Mouse (Mus musculus) myocyte (in vitro differentiated cells): ENCODE measurements around the gene Pcgf6. TPM values are rescaled to one million over a fixed set of nuclear protein-coding genes. Genes with fewer than 3 reads are reported as not detected.

Experiments
- H3K27me3 ChIP-seq: one replicate; pipeline ENCODE4 v1.6.1; 2011; ENCODE audit not compliant: control insufficient read depth, insufficient read depth, insufficient read length
- H3K36me3 ChIP-seq: one replicate; pipeline ENCODE4 v1.6.1; 2011; ENCODE audit not compliant: control insufficient read depth, insufficient read depth
- H3K4me2 ChIP-seq: one replicate; pipeline ENCODE4 v1.6.1; 2011; ENCODE audit warnings: low read depth, control low read depth
- H3K4me3 ChIP-seq: one replicate; pipeline ENCODE4 v1.5.1; 2011; ENCODE audit warnings: mild to moderate bottlenecking, control low read depth, moderate library complexity
- H3K79me2 ChIP-seq: one replicate; pipeline ENCODE4 v1.6.1; 2011; ENCODE audit not compliant: control insufficient read depth, insufficient read depth
- H3ac ChIP-seq: one replicate; pipeline ENCODE4 v1.6.1; 2011; ENCODE audit not compliant: control insufficient read depth, insufficient read length
- CEBPB ChIP-seq: IDR thresholded peaks from 2 replicates; pipeline ENCODE4 v1.6.1; 2011; ENCODE audit warnings: mild to moderate bottlenecking, moderate library complexity; ENCODE audit not compliant: poor library complexity, insufficient read depth, severe bottlenecking
- E2F4 ChIP-seq: IDR thresholded peaks from one replicate; pipeline ENCODE4 v1.6.1; 2011; ENCODE audit warnings: mild to moderate bottlenecking, control low read depth, moderate library complexity; ENCODE audit not compliant: insufficient read depth
- MAX ChIP-seq: IDR thresholded peaks from one replicate; pipeline ENCODE4 v1.6.1; 2011; ENCODE audit warnings: low read depth, mild to moderate bottlenecking, control low read depth
- MYOD1 ChIP-seq, 3 experiments: IDR thresholded peaks; one replicate each; pipeline ENCODE4 v1.6.1; 2011; ENCODE audit warnings: control low read depth in 2 of 3, low read depth in 2 of 3, mild to moderate bottlenecking in 2 of 3, moderate library complexity in 1 of 3; ENCODE audit not compliant: insufficient read length in 2 of 3, control insufficient read depth in 1 of 3
- MYOG ChIP-seq, 3 experiments: IDR thresholded peaks; one replicate each; pipeline ENCODE4 v1.6.1; 2011; ENCODE audit warnings: control low read depth in 2 of 3, low read depth in 2 of 3, mild to moderate bottlenecking in 2 of 3; ENCODE audit not compliant: insufficient read length in 2 of 3, control insufficient read depth in 1 of 3, insufficient read depth in 1 of 3
- POLR2A ChIP-seq: IDR thresholded peaks from one replicate; pipeline ENCODE4 v1.6.1; 2011; ENCODE audit warnings: low read depth, mild to moderate bottlenecking, control low read depth, moderate library complexity; ENCODE audit not compliant: insufficient read length
- POLR2AphosphoS2 ChIP-seq: IDR thresholded peaks from one replicate; pipeline ENCODE4 v1.6.1; 2011; ENCODE audit warnings: low read depth, control low read depth; ENCODE audit not compliant: insufficient read length
- REST ChIP-seq: IDR thresholded peaks from one replicate; pipeline ENCODE4 v1.6.1; 2011; ENCODE audit warnings: mild to moderate bottlenecking, control low read depth, moderate library complexity; ENCODE audit not compliant: insufficient read depth, insufficient read length
- SRF ChIP-seq: IDR thresholded peaks from one replicate; pipeline ENCODE4 v1.6.1; 2011; ENCODE audit warnings: low read depth; ENCODE audit not compliant: control insufficient read depth, insufficient read length
- TCF12 ChIP-seq: IDR thresholded peaks from one replicate; pipeline ENCODE4 v1.6.1; 2011; ENCODE audit warnings: mild to moderate bottlenecking, control low read depth; ENCODE audit not compliant: poor library complexity, insufficient read depth, severe bottlenecking
- TCF3 ChIP-seq: IDR thresholded peaks from one replicate; pipeline ENCODE4 v1.6.1; 2011; ENCODE audit warnings: low read depth, control low read depth; ENCODE audit not compliant: insufficient read length
- USF1 ChIP-seq: IDR thresholded peaks from one replicate; pipeline ENCODE4 v1.6.1; 2011; ENCODE audit warnings: low read depth, mild to moderate bottlenecking, control low read depth, moderate library complexity
- polyA plus RNA-seq: library from polyadenylated mRNA; unstranded; fragments of >200 nt; fragmentation: generic; extraction: Trizol; gene quantifications from one replicate; pipeline ENCODE4 v1.2.1, GENCODE M21; 2012; ENCODE audit warnings: missing spikeins

Gene Pcgf6
- polyA plus RNA-seq, 1 experiment, result 5.6 TPM

DNA sequence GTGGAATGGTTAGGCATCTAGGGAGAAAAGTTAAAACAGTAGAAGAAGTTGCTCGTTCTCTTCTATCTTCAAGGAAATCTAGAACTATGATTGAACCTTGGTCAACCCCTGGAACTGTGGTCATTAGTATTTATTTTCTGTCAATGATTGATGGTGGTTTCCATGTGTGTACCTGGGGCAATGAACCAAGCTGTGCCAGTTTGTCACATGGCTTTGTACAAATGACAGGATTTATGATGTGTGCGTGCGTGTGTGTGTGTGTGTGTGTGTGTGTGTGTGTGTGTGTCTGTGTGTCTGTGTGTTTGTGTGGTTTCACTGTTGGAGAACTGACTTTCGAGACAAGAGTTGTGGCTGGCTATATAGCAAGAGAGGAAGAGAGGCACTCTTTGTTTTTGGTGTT lies 2.8 kb upstream of the Pcgf6 start:
- no peak for TF ChIP-seq SRF
- Histone ChIP-seq H3ac (no peak overlapping the region), H3K36me3 (no peaks in the 10 kb centered on the region), H3K79me2 (peaks cover 10% of the 10 kb centered on the region), H3K4me2 (no peak overlapping the region), H3K27me3 (no peaks in the 10 kb centered on the region), H3K4me3 (no peak overlapping the region)

DNA sequence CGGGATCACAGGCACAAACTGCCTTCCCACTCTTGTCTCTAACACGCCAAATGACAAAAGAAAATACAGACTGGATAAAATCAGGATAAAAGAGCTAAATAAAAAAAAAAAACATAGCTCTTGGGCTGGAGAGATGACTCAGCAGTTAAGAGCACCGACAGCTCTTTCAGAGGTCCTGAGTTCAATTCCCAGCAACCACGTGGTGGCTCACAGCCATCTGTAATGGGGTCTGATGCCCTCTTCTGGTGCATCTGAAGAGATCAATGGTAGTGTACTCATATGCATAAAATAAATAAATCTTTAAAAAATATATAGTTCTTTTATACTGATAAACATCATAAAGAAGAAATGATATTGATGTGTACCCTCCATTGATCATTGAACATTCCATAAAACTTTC lies 2.2 kb upstream of the Pcgf6 start:
- Histone ChIP-seq H3K79me2 (peaks cover 10% of the 10 kb centered on the region), H3K4me3 (no peak overlapping the region), H3ac (no peak overlapping the region), H3K4me2 (no peak overlapping the region), H3K27me3 (no peaks in the 10 kb centered on the region), H3K36me3 (no peaks in the 10 kb centered on the region)
- TF ChIP-seq MYOG (IDR thresholded peaks at IDR 0.05; ENCODE audit: control insufficient read depth in 1 of 3, insufficient read depth in 1 of 3, insufficient read length in 2 of 3, low read depth in 2 of 3) (no peak), CEBPB (no peak), MAX (no peak), POLR2A (no peak), POLR2AphosphoS2 (no peak), USF1 (no peak), TCF3 (no peak), SRF (no peak)

DNA sequence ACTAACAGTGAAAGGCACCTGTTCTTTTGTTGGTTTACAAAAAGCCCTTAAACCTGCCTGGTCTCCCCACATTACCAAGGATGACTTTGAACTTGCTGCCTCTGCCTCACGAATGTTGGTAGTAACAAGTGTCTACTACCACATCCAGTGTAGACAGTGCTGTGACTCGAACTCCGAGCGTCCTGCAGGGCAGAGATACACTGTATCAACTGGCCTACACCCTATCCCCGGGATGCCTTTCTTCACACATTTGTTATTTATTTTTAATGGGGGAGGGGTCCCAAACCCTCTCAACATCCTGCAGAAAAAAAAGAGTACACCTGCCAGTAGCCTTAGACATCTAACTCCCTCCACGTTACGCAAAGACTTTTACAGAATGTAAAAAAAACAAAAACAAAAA lies 866 bp downstream of the Pcgf6 start:
- peak overlapping the region; percentile 50 for H3K4me3 ChIP-seq
- no peaks in the 10 kb centered on the region for H3K27me3 ChIP-seq
- peak overlapping the region; percentile 47 for H3ac ChIP-seq
- H3K79me2 ChIP-seq, result peaks cover 10% of the 10 kb centered on the region
- TF ChIP-seq E2F4 (no peak), TCF3 (no peak), TCF12 (no peak), CEBPB (no peak), MAX (no peak)
- peak overlapping the region; percentile 94 for H3K4me2 ChIP-seq
- no peaks in the 10 kb centered on the region for H3K36me3 ChIP-seq

DNA sequence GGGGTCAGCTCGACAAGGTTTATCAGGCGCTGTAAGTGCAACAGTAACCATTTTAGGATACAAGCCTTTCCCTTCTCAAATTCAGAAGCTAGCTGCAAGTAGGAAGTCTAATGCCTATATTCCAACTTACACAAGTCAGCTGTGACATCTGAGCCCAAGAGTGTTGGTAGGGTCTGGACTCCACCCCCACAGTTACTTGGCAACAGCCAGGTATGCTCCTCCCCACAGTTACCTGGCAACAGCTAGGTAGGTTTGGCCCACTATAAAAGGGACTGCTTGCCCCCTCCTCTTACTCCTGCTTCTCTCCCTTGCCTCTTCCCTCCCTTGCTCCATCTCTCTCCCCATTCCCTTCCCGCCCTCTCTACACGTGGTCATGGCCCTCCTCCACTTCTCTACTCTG lies 1.6 kb downstream of the Pcgf6 start:
- TF ChIP-seq POLR2AphosphoS2 (no peak), CEBPB (no peak), USF1 (no peak), TCF12 (no peak), POLR2A (no peak), E2F4 (no peak), REST (no peak), MYOD1 (IDR thresholded peaks at IDR 0.05; ENCODE audit: control insufficient read depth in 1 of 3, insufficient read length in 2 of 3, low read depth in 2 of 3) (no peak), TCF3 (no peak), MYOG (IDR thresholded peaks at IDR 0.05; ENCODE audit: control insufficient read depth in 1 of 3, insufficient read depth in 1 of 3, insufficient read length in 2 of 3, low read depth in 2 of 3) (no peak), MAX (no peak), SRF (no peak)
- Histone ChIP-seq H3K79me2 (peaks cover 10% of the 10 kb centered on the region), H3ac (no peak overlapping the region), H3K36me3 (no peaks in the 10 kb centered on the region), H3K4me3 (no peak overlapping the region), H3K27me3 (no peaks in the 10 kb centered on the region), H3K4me2 (no peak overlapping the region)

DNA sequence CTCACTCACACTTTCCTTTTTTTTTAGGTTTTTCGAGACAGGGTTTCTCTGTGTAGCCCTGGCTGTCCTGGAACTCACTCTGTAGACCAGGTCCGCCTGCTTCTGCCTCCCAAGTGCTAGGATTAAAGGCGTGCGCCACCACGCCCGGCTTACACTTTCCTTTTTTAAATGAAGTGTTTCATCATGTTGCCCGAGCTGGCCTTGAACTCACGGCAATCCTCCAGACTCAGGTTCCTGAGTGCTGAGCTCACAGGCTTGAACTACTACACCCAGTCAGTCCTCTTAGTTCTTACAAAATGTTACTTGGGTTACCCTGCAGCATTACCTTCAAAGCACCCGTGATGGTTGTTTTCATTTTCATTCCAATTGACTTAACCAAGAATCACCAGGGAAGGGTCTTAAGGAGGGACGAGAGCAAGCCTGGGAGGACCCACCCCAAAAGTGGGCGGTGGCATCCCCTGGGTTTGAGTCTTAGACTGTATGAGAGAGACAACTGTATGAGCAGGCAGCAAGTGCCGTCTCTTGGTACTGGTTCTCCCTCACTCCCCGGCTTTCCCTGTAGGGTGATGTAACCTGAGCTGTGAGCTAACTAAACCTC lies 3.4 kb downstream of the Pcgf6 start:
- TF ChIP-seq TCF12, result no peak
- H3K36me3 ChIP-seq, result no peaks in the 10 kb centered on the region

DNA sequence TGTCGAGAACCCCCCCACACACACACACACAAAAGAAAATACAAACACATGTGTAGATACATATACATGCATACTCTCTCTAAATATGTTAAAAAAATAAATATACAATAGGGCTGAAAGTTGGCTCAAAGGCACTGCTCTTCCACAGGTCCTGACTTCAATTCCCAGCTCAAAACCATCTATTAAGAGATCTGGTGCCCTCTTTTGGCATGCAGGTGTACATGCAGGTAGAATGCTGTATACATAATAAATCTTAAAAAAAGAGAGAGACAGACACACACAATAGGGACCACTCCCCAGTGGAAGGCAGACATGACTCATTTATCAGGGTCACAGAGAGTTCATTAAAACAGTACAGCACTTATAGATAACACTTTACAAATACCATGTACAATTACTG lies 4.4 kb downstream of the Pcgf6 start:
- H3K4me2 ChIP-seq, result no peak overlapping the region
- H3ac ChIP-seq, result no peak overlapping the region
- peaks cover 10% of the 10 kb centered on the region for H3K79me2 ChIP-seq
- no peaks in the 10 kb centered on the region for H3K27me3 ChIP-seq
- no peaks in the 10 kb centered on the region for H3K36me3 ChIP-seq
- no peak overlapping the region for H3K4me3 ChIP-seq
- TF ChIP-seq SRF (no peak), REST (no peak), MAX (no peak), USF1 (no peak), MYOG (IDR thresholded peaks at IDR 0.05; ENCODE audit: control insufficient read depth in 1 of 3, insufficient read depth in 1 of 3, insufficient read length in 2 of 3, low read depth in 2 of 3) (no peak), CEBPB (no peak), TCF3 (no peak), POLR2A (no peak), MYOD1 (IDR thresholded peaks at IDR 0.05; ENCODE audit: control insufficient read depth in 1 of 3, insufficient read length in 2 of 3, low read depth in 2 of 3) (no peak), TCF12 (no peak), E2F4 (no peak), POLR2AphosphoS2 (no peak)

More for the DNA sequence above, 3.4 kb downstream of the Pcgf6 start:
- H3K4me3 ChIP-seq, result no peak overlapping the region
- H3ac ChIP-seq, result no peak overlapping the region
- no peaks in the 10 kb centered on the region for H3K27me3 ChIP-seq
- peaks cover 10% of the 10 kb centered on the region for H3K79me2 ChIP-seq
- no peak overlapping the region for H3K4me2 ChIP-seq
